Mouse (Mus musculus) liver, adult (tissue): ENCODE data around the gene Vwce.

Experiments
- GATA4 ChIP-seq: IDR thresholded peaks from 2 replicates; pipeline ENCODE4 v1.6.1; 2014; ENCODE audit warnings: mild to moderate bottlenecking, low read length; ENCODE audit not compliant: insufficient replicate concordance

Vwce gene

DNA sequence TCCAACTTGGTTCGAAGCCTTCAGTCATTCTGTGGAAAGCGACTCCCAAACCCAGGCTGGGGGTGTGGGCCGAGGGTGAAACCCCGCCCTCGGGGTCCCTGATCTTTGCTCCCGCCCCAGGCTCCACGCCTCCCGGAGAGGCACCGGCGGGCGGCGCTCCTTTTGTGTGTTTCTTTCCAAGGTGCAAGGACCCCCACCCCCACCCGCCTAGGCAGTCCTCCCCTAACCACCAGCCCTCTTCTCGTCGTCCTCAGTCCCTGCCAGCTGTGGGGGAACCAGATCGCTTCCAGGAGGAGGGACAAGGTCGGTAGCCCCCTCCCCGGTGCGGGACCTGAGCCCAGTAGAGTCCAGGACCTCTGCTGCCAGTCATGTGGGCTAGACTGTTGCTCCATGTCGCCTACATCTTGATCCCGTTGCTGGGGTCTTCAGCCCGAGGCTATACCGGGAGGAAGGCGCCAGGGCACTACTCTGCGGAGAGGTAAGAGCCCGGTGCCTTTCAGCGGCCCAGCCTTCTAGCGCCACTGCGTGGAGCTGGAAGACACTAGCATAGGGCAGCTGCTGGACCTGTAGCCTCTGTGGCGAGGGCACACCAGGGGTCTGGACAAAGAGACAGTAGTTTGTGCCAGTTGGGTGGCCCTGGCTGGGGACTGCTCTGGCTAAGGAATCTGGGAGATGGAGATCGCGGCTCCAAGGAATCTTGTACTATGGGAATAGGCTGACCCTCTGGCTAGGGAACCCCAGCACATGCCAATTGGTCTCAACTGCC, at the start of gene Vwce:
Gene Vwce, plus strand, starts transcription at position 108 of the 766 bp plus-strand sequence.
- TF ChIP-seq GATA4, result no peak

DNA sequence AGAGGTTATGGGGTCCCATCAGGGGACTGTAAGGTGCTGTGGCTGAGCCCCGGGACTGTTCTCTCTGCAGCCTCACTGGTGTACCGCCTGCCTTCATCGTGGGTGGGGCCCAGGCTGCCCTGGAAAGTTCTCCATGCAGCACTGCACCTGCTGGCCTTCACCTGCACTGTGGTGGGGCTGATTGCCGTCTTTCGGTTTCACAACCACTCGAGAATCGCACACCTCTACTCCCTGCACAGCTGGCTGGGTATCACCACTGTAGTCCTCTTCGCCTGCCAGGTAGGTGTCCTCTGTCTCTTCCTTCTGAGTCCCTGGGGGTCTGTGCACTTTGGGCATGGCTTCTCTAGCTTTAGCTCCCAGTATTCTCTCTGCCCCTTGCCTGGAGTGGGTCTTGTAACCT, 48.9 kb upstream of the Vwce start:
- no peak for TF ChIP-seq GATA4

DNA sequence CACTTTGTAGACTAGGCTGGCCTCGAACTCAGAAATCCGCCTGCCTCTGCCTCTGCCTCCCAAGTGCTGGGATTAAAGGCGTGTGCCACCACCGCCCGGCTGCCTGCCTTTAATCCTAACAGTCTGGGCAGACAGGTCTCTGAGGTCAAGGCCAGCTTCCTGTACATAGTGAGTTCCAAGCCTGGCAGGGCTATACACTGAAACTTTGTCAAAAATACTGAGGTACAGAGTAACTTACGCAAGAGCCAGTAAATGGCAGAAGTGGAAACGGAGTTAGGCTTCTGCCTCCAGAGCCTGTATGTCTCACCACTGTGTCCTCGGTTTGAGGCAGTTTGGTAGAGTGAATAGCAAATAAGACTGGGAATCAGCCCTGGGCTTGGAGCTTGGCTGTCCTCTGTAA, 46.8 kb upstream of the Vwce start:
- TF ChIP-seq GATA4, result no peak

- TF ChIP-seq GATA4, result no peak
Observed at GRCm38 (mm10) chr19:10589127-10589857, 44.7 kb upstream of the Vwce start.

DNA sequence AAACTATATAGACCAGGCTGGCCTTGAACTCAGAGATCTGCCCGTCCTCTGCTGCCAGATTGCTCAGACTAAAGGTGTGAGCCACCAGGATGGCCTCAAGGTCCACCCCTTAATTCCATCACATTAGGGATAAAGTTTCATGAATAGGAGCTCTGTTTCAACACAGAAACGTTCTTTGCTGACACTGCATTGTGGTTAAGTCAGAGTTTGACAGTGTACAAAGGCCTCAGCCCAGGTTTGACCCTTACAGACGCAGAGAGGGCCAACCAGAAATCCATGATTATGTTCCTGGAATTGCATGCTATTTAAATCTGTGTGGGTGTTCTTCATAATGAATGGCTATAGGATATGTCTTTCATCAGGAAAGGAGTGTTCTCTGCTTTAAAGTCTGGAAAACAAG, 43.7 kb upstream of the Vwce start:
- no peak for TF ChIP-seq GATA4

DNA sequence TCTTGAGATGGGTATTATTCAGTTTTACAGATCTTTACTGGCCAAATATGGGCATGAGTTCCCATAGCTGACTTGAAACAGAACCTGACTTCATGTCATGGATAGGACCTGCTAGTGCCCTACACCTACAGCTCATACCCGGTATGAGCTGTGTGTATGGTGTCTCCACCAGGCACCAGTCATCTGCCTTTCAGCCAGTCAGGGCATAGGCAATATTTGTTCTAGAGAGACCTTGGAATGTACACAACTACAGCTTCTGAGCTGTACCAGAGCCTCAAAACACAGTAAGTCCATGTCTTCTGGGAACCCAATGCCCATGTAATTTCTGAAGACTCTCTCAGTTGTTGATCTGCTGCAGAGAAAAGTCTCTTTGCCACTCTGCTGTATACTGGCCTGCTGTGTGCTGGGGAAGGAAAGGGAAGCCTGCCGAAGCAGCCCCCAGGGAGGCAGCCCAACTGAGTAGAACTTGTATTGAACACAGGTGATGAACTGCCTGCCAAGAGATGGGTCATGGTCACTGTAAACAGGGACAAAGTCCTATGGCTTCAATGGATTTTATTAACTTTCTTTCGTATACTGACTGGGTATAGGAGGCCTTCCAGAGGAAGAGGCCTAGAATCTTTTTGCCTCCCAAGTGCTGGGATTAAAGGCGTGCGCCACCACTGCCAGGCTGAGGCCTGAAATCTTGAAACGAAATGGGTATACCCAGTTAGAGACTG, 42.2 kb upstream of the Vwce start:
- TF ChIP-seq GATA4, result no peak

DNA sequence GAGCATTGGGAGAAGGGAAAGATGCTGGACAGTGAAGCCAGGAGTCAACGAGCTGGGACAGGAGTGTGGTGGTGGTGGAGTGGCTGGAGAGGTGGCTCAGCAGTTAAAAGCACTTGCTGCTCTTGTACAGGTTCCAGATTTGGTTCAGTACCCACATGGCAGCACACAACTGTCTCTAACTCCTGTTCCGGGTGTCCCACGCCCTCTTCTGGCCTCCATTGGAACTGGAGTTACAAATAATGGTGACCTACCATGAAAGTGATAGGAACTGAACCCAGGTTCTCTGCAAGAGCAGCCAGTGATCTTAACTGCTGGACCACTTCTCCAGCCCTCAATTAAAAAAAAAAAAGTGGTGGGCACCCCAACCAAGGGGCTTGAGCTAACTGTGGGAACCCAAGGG, 35.8 kb upstream of the Vwce start:
- TF ChIP-seq GATA4, result no peak

GRCm38 (mm10) chr19:10599648-10600047, 34.4 kb upstream of the Vwce start:
- TF ChIP-seq GATA4, result no peak

- TF ChIP-seq GATA4, result no peak
Observed at GRCm38 (mm10) chr19:10602247-10602769, 31.7 kb upstream of the Vwce start.

- TF ChIP-seq GATA4, result no peak
Observed at GRCm38 (mm10) chr19:10602787-10603186, 31.2 kb upstream of the Vwce start.

- no peak for TF ChIP-seq GATA4
Observed at GRCm38 (mm10) chr19:10603660-10604523, 30.1 kb upstream of the Vwce start.

- no peak for TF ChIP-seq GATA4
Observed at GRCm38 (mm10) chr19:10604534-10604933, 29.5 kb upstream of the Vwce start.

- peak; percentile 61; the same call in 1 of the 2 replicates for TF ChIP-seq GATA4
Observed at GRCm38 (mm10) chr19:10605293-10605900, 28.6 kb upstream of the Vwce start, which contains the start of the genes Ddb1 and Tkfc. Gene Ddb1 (plus strand): TSS chr19:10605327. Gene Tkfc (minus strand): TSS chr19:10605654.

DNA sequence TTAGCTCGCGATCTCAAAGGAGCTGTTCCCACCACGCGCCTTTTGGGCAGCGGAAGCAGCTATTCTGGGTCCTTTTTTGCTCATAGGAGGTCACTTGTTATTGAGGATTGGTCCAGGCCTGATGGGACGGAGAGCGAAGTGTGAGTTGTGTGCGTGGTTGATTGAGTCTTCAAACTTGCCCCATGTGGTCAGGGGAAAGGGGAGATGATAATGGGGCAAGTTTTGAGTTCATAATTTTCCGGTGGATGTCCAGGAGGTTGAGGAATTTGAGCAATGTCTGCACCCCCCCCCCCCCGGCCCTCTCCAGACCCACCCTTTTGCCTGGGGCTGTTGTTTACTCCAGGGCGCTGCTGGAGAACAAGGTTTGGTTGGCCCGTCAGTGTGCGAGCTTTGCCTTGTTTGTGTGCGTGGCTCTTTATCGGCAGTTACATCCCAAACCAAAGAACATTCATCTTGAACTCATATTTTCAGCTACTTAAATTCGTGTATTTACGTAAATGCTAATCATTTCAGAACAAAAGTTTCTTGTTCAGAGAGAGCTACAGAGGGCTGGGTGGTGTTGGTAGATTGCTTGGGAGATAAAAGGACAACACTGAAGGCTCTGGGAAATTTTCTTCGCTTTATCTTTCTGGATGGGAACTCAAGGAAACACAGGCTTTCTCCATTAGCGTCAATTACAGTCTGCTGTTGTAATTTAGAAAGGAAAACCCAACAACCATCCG, 28.0 kb upstream of the Vwce start:
- TF ChIP-seq GATA4, result no peak
